Mouse (Mus musculus): ENCODE data around the gene Vmn1r221.
"Not testable (repeated sequence)": the region's sequence is repeated elsewhere in the genome, so short reads cannot be mapped to it uniquely, and the experiment has no call there.

Gene Vmn1r221

DNA sequence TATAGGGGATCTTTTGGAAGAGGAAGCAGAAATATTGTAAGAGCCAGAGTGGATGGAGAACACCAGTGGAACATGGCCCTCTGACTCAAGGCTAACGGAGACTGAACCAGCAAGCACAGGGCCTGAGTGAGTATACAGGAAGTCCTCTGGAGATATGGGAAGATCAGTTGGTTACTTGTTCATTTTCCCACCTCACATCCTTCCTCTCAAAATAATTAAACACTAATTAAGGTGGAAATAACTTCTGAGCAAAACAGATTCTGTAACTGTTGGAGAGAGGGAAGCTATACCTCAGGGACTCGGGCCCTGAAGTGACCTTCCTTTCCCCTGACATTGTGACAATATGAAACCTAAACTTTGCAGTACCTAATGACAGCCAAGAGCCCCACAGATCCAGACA, at the start of gene Vmn1r221:
TSS of gene Vmn1r221 (plus strand) at position 301 of the 400 bp plus-strand sequence.
- not testable (repeated sequence) for DNase-seq

- not testable (repeated sequence) for DNase-seq
Observed at GRCm38 (mm10) chr13:23166471-23166870, 47.5 kb upstream of the Vmn1r221 start.

- DNase-seq = no peak
Observed at GRCm38 (mm10) chr13:23187875-23188274, 26.1 kb upstream of the Vmn1r221 start, which contains the start of gene Vmn1r220. Gene Vmn1r220 (minus strand): TSS chr13:23187975.

- DNase-seq = not testable (repeated sequence)
Observed at GRCm38 (mm10) chr13:23203885-23204284, 10.0 kb upstream of the Vmn1r221 start.

DNA sequence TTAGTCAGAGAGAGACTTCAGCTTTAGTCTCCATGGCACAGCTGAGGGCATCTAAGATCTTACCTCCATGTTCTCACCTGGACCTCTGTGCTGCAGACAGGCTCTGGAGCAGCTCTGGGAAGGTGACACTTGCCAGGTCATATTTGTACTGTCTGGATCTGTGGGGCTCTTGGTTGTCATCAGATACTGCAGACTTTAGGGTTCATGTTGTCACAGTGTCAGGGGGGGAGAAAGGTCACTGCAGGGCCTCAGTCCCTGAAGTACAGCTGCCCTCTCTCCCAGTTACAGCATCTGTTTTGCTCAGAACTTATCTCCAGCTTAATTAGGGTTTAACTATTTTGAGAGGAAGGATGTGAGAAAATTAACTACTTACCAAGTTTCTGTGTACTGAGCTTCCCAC, 21.9 kb downstream of the Vmn1r221 start, which contains the start of gene Vmn1r222:
TSS of gene Vmn1r222 (minus strand) at position 101 of the 400 bp plus-strand sequence.
- not testable (repeated sequence) for DNase-seq

DNA sequence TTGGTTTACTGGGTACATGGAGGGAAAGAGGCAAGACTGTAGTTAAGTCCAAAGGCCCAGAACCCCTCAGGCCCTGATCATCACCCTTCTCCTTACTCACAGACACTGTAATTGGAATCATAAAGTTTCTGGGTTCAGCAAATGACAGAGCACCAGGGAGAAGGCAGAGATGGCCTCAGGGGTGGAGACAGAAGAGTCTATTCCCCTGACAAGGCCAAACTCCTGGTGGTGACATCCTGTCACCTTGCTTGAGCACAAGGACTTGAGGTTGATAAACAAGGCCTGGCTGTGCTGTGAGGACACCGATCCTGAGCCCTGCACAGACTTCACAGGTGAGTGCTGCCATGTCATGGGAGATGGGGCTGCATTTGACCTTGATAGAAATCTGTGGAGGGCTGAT, 32.9 kb downstream of the Vmn1r221 start, which contains the start of gene Vmn1r223:
TSS of gene Vmn1r223 (plus strand) at position 301 of the 400 bp plus-strand sequence.
- DNase-seq = not testable (repeated sequence)

GRCm38 (mm10) chr13:23258546-23259048, 44.7 kb downstream of the Vmn1r221 start:
- DNase-seq = no peak

GRCm38 (mm10) chr13:23268606-23269005, 54.7 kb downstream of the Vmn1r221 start:
- not testable (repeated sequence) for DNase-seq

- not testable (repeated sequence) for DNase-seq
Observed at GRCm38 (mm10) chr13:23269127-23269526, 55.2 kb downstream of the Vmn1r221 start.

- no peak for DNase-seq
Observed at GRCm38 (mm10) chr13:23269681-23270080, 55.8 kb downstream of the Vmn1r221 start.

- no peak for DNase-seq
Observed at GRCm38 (mm10) chr13:23270321-23271101, 56.6 kb downstream of the Vmn1r221 start.

Measured in thymus, postnatal 25 days (tissue).